Mouse (Mus musculus): ENCODE measurements around the gene Slc16a9. TPM values are rescaled to one million over a fixed set of nuclear protein-coding genes. Genes with fewer than 3 reads are reported as not detected.

Gene Slc16a9
- polyA plus RNA-seq (2015; fragmentation: Nextera tagmentation; extraction: Ambion mirVana), result 5.2 and 5.5 TPM in 2 replicates

DNA sequence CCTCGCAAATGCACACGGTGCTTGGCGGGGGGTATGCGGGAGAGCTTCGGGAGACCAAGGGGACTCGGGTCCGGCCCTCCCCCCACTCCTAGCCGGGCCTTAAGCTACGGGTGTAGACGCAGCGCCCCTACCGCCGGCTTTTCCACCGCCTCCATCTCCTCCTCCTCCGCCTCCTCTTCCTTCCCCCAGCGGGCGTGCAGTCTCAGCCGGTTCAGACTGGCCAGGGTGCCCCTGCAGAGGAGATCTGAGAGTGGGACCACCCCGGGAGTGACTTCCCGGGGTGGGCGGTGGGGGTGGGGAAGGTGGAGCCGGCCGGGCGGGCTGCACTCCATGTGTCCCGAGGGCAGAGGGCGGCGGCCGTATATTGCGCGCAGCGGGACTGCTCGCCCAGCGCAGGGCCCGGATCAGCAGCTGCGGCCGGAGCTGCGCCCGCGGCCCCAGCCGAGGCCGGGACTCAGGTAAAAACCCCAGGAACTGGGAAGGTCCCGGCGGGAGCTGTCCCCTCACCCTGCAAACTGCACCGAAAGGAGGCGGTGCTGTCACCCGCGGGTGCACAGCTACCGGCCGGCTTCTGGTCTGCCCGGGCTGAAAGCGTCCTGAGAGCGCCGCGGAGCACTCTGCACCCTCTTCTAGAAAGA, at the start of gene Slc16a9:
Gene Slc16a9, plus strand, starts transcription at position 180 of the 638 bp plus-strand sequence.
- Histone ChIP-seq H3K36me3 (ENCODE audit: insufficient read depth, low read length) (no peaks in the 10 kb centered on the region), H3K9me3 (ENCODE audit: low read length) (no peaks in the 10 kb centered on the region), H3K27me3 (ENCODE audit: insufficient read depth, low read length) (0 out of 2 replicates have a peak, but pooled peaks cover 3% of the 10 kb centered on the region), H3K4me2 (replicated peaks; ENCODE audit: low read depth, low read length) (peak within 1 kb of the TSS; percentile 93), H3K4me1 (ENCODE audit: insufficient read depth, low read length) (peaks cover 19% of the 10 kb centered on the region), H3K4me3 (ENCODE audit: low read length) (peak within 1 kb of the TSS; percentile 68), H3K9ac (replicated peaks; ENCODE audit: low read length) (peak within 1 kb of the TSS; percentile 75), H3K27ac (ENCODE audit: low read length) (peak within 1 kb of the TSS; percentile 54)
- peak; percentile 95 for ATAC-seq (ENCODE audit: low FRiP score, low TSS enrichment)
- under 1% methylated on average over 49 of the region's 54 CpGs for WGBS

- no peak overlapping the region for H3K4me2 ChIP-seq (replicated peaks; ENCODE audit: low read depth, low read length)
- WGBS, result 69% methylated on average over 7 of the region's 7 CpGs
- no peaks in the 10 kb centered on the region for H3K9me3 ChIP-seq (ENCODE audit: low read length)
- no peak for ATAC-seq (ENCODE audit: low FRiP score, low TSS enrichment)
- no peaks in the 10 kb centered on the region for H3K27me3 ChIP-seq (ENCODE audit: insufficient read depth, low read length)
- peaks cover 19% of the 10 kb centered on the region for H3K36me3 ChIP-seq (ENCODE audit: insufficient read depth, low read length)
- H3K4me3 ChIP-seq (ENCODE audit: low read length), result no peak overlapping the region
- no peak overlapping the region for H3K27ac ChIP-seq (ENCODE audit: low read length)
- no peak overlapping the region for H3K9ac ChIP-seq (replicated peaks; ENCODE audit: low read length)
- H3K4me1 ChIP-seq (ENCODE audit: insufficient read depth, low read length), result 0 out of 2 replicates have a peak, but pooled peaks cover 5% of the 10 kb centered on the region
Measured at GRCm38 (mm10) chr10:70195279-70195678, 49.6 kb upstream of the Slc16a9 start.

DNA sequence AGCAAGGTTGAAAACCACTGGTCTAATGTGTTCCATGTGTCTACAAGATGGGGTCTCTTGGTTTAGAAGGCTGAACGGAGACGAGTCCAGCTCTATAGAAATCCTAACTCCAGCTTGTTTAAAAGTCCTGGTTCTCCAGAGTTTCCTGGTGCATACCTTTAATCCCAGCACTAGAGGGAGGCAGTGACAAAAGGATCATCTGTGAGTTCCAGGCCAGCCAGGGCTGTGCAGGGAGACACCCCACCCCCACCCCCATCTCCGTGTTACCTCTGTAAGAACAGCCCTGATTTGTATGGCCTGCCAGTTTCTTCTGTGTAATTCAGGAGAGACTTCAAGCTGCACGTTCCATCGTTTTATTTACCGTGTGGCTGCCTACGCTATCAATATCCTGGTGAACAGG, 49.1 kb upstream of the Slc16a9 start:
- Histone ChIP-seq H3K36me3 (ENCODE audit: insufficient read depth, low read length) (peaks cover 19% of the 10 kb centered on the region), H3K9me3 (ENCODE audit: low read length) (no peaks in the 10 kb centered on the region), H3K27ac (ENCODE audit: low read length) (no peak overlapping the region), H3K4me1 (ENCODE audit: insufficient read depth, low read length) (0 out of 2 replicates have a peak, but pooled peaks cover 7% of the 10 kb centered on the region), H3K4me3 (ENCODE audit: low read length) (no peak overlapping the region), H3K9ac (replicated peaks; ENCODE audit: low read length) (no peak overlapping the region), H3K4me2 (replicated peaks; ENCODE audit: low read depth, low read length) (no peak overlapping the region), H3K27me3 (ENCODE audit: insufficient read depth, low read length) (no peaks in the 10 kb centered on the region)
- peak; percentile 74; the same call in 1 of the 2 replicates for ATAC-seq (ENCODE audit: low FRiP score, low TSS enrichment)
- 54% methylated on average over 7 of the region's 7 CpGs for WGBS

DNA sequence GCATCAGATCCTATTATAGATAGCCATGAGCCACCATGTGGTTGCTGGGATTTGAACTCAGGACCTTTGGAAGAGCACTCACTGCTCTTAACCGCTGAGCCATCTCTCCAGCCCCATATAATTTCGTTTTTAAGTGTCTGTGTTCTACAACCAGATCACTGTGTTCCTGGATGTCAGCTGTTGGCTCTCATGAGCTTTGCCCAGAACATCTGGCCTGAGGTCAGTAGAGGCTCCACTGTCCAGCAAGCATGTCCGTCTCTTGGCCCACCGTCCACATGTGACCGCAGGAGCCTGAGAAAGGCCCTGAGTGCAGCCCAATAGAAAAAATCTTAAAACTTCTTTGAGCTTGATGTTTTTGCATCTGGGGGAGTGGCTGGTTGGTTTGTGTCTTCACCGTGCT, 48.2 kb upstream of the Slc16a9 start:
- Histone ChIP-seq H3K4me2 (replicated peaks; ENCODE audit: low read depth, low read length) (no peak overlapping the region), H3K27ac (ENCODE audit: low read length) (no peak overlapping the region), H3K4me3 (ENCODE audit: low read length) (no peak overlapping the region), H3K9ac (replicated peaks; ENCODE audit: low read length) (no peak overlapping the region), H3K27me3 (ENCODE audit: insufficient read depth, low read length) (no peaks in the 10 kb centered on the region), H3K4me1 (ENCODE audit: insufficient read depth, low read length) (0 out of 2 replicates have a peak, but pooled peaks cover 9% of the 10 kb centered on the region), H3K36me3 (ENCODE audit: insufficient read depth, low read length) (peaks cover 17% of the 10 kb centered on the region), H3K9me3 (ENCODE audit: low read length) (no peaks in the 10 kb centered on the region)
- WGBS, result 66% methylated on average over 6 of the region's 6 CpGs
- peak; percentile 33; the same call in 1 of the 2 replicates for ATAC-seq (ENCODE audit: low FRiP score, low TSS enrichment)

GRCm38 (mm10) chr10:70197601-70198000, 47.3 kb upstream of the Slc16a9 start:
- no peak overlapping the region for H3K9ac ChIP-seq (replicated peaks; ENCODE audit: low read length)
- no peak overlapping the region for H3K27ac ChIP-seq (ENCODE audit: low read length)
- 0 out of 2 replicates have a peak, but pooled peaks cover 9% of the 10 kb centered on the region for H3K4me1 ChIP-seq (ENCODE audit: insufficient read depth, low read length)
- H3K27me3 ChIP-seq (ENCODE audit: insufficient read depth, low read length), result no peaks in the 10 kb centered on the region
- H3K36me3 ChIP-seq (ENCODE audit: insufficient read depth, low read length), result peaks cover 15% of the 10 kb centered on the region
- 0 out of 2 replicates have a peak, but pooled peaks cover 4% of the 10 kb centered on the region for H3K9me3 ChIP-seq (ENCODE audit: low read length)
- H3K4me2 ChIP-seq (replicated peaks; ENCODE audit: low read depth, low read length), result no peak overlapping the region
- no peak for ATAC-seq (ENCODE audit: low FRiP score, low TSS enrichment)
- 86% methylated on average over 2 of the region's 2 CpGs for WGBS
- H3K4me3 ChIP-seq (ENCODE audit: low read length), result no peak overlapping the region

- Histone ChIP-seq H3K27me3 (ENCODE audit: insufficient read depth, low read length) (no peaks in the 10 kb centered on the region), H3K36me3 (ENCODE audit: insufficient read depth, low read length) (peaks cover 11% of the 10 kb centered on the region; the same call in 1 of the 2 replicates), H3K9me3 (ENCODE audit: low read length) (0 out of 2 replicates have a peak, but pooled peaks cover 4% of the 10 kb centered on the region), H3K4me1 (ENCODE audit: insufficient read depth, low read length) (0 out of 2 replicates have a peak, but pooled peaks cover 9% of the 10 kb centered on the region), H3K4me2 (replicated peaks; ENCODE audit: low read depth, low read length) (no peak overlapping the region), H3K9ac (replicated peaks; ENCODE audit: low read length) (no peak overlapping the region), H3K27ac (ENCODE audit: low read length) (no peak overlapping the region), H3K4me3 (ENCODE audit: low read length) (no peak overlapping the region)
- ATAC-seq (ENCODE audit: low FRiP score, low TSS enrichment), result no peak
- 51% methylated on average over 6 of the region's 6 CpGs for WGBS
Measured at GRCm38 (mm10) chr10:70198012-70198411, 46.9 kb upstream of the Slc16a9 start.

DNA sequence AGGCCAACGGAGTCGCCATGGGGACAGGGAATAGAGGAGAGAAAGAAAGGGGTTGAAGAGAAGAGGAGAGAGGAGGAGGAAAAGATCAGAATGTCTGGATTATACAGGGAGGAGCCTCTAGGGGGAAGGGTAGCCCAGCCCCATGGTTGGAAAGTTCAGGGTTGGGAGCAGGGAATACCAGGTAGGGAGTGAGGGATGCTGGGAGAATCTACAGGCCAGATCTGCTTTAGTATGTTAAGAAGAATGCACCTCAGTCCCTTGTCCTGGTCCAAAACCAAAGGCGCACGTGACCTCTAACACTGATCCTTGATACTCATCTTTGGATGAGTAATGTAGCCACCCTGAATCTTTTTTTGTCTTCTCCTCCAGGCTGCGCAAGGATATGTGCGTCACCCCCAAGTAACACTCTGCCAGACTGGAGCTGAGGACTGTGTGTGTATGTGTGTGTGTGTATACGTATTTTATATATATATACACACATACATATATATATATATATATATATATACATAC, 45.9 kb upstream of the Slc16a9 start:
- no peak overlapping the region for H3K9ac ChIP-seq (replicated peaks; ENCODE audit: low read length)
- 93% methylated on average over 7 of the region's 7 CpGs for WGBS

DNA sequence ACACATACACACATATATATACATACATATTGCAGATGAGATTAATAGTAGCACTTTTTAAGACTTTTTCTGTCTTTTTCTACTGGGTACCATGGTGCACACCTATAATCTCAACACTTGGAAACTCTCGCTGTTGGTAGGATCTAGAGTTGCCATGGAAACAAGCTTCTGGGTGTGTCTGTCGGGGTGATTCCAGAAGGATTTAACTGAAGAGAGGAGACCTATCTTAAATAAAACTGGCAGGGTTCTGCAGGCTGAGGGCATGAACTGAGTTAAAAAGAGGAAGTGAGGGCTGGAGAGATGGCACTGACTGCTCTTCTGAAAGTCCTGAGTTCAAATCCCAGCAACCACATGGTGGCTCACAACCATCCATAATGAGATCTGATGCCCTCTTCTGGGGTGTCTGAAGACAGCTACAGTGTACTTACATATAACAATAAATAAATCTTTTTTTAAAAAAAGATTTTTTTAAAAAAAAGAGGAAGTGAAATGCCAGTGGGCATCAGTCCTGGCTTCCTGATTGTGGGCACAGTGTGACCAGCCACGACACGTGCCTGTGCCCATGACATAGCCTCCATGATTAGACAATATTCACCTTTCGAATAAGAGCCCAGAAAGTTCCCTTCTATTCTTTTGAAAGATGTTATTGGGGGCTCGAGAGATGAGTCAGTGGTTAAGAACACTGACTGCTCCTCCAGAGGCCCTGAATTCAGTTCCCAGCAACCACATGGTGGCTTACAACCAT, 45.3 kb upstream of the Slc16a9 start:
- WGBS, result 88% methylated on average over 6 of the region's 6 CpGs
- 0 out of 2 replicates have a peak, but pooled peaks cover 4% of the 10 kb centered on the region for H3K9me3 ChIP-seq (ENCODE audit: low read length)
- no peak overlapping the region for H3K27ac ChIP-seq (ENCODE audit: low read length)
- no peak overlapping the region for H3K4me2 ChIP-seq (replicated peaks; ENCODE audit: low read depth, low read length)
- no peak overlapping the region for H3K4me3 ChIP-seq (ENCODE audit: low read length)
- no peaks in the 10 kb centered on the region for H3K27me3 ChIP-seq (ENCODE audit: insufficient read depth, low read length)
- no peak overlapping the region for H3K9ac ChIP-seq (replicated peaks; ENCODE audit: low read length)
- H3K4me1 ChIP-seq (ENCODE audit: insufficient read depth, low read length), result peaks cover 15% of the 10 kb centered on the region; the same call in 1 of the 2 replicates
- ATAC-seq (ENCODE audit: low FRiP score, low TSS enrichment), result no peak
- no peaks in the 10 kb centered on the region for H3K36me3 ChIP-seq (ENCODE audit: insufficient read depth, low read length)

More for the DNA sequence above, 45.9 kb upstream of the Slc16a9 start:
- H3K36me3 ChIP-seq (ENCODE audit: insufficient read depth, low read length), result peaks cover under 1% of the 10 kb centered on the region; the same call in 1 of the 2 replicates
- H3K27ac ChIP-seq (ENCODE audit: low read length), result no peak overlapping the region
- H3K4me1 ChIP-seq (ENCODE audit: insufficient read depth, low read length), result peaks cover 9% of the 10 kb centered on the region; the same call in 1 of the 2 replicates
- H3K4me2 ChIP-seq (replicated peaks; ENCODE audit: low read depth, low read length), result no peak overlapping the region
- no peaks in the 10 kb centered on the region for H3K27me3 ChIP-seq (ENCODE audit: insufficient read depth, low read length)
- no peak overlapping the region for H3K4me3 ChIP-seq (ENCODE audit: low read length)
- H3K9me3 ChIP-seq (ENCODE audit: low read length), result 0 out of 2 replicates have a peak, but pooled peaks cover 4% of the 10 kb centered on the region
- no peak for ATAC-seq (ENCODE audit: low FRiP score, low TSS enrichment)

GRCm38 (mm10) chr10:70200889-70201500, 43.9 kb upstream of the Slc16a9 start:
- no peak overlapping the region for H3K27ac ChIP-seq (ENCODE audit: low read length)
- WGBS, result 41% methylated on average over 12 of the region's 12 CpGs
- no peak for ATAC-seq (ENCODE audit: low FRiP score, low TSS enrichment)

More at GRCm38 (mm10) chr10:70200889-70201500, 43.9 kb upstream of the Slc16a9 start:
- 0 out of 2 replicates have a peak, but pooled peaks cover 4% of the 10 kb centered on the region for H3K9me3 ChIP-seq (ENCODE audit: low read length)
- H3K4me3 ChIP-seq (ENCODE audit: low read length), result no peak overlapping the region
- H3K4me2 ChIP-seq (replicated peaks; ENCODE audit: low read depth, low read length), result no peak overlapping the region
- no peaks in the 10 kb centered on the region for H3K36me3 ChIP-seq (ENCODE audit: insufficient read depth, low read length)
- H3K9ac ChIP-seq (replicated peaks; ENCODE audit: low read length), result no peak overlapping the region
- no peaks in the 10 kb centered on the region for H3K27me3 ChIP-seq (ENCODE audit: insufficient read depth, low read length)
- H3K4me1 ChIP-seq (ENCODE audit: insufficient read depth, low read length), result peaks cover 16% of the 10 kb centered on the region

Measured in kidney, embryonic 16.5 days (tissue).